Mouse (Mus musculus): ENCODE results near the gene Iffo1.

- TF ChIP-seq POLR2A (IDR thresholded peaks at IDR 0.05; ENCODE audit: borderline replicate concordance, insufficient read depth, low read length): no peak
- TF ChIP-seq CTCF (IDR thresholded peaks at IDR 0.05; ENCODE audit: borderline replicate concordance, insufficient read depth, low read depth, low read length): no peak
These were observed 15.2 kb upstream of the Iffo1 start for GRCm38 (mm10) chr6:125129710-125130402.

Measured in cerebellum, adult 2 months (tissue).